Mouse (Mus musculus): ENCODE measurements at regions not wholly inside any gene's neighbourhood (a gene's known extent, or its start where the extent isn't known, plus 50 kb on each side); places are given as distances from the start of the nearest gene placed in this dataset.
A peak's percentile ranks its signal among the peaks of the same experiment; 100 is the strongest.
"Not testable (repeated sequence)": the region's sequence is repeated elsewhere in the genome, so short reads cannot be mapped to it uniquely, and the experiment has no call there.

DNA sequence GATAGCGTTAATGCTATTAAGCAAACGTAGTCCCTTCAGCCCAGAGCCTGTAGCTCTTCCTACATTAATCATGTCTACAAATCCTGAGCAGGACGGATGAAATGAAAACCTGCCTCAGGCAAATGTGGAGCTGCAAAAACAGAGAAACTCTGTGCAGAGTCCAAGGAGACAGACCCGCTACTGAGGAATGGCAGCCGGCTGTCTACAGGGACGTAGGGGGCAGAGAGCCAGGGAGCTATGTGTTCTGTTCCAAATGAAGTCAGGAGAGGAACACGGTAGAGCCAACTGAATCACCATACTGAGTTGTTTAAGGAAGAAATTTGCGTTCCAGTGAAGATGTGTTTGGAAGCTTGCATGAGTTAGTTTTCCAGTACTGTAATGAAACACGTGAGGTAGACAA is 217.3 kb downstream of the Matn1 start:
- no peak for DNase-seq

DNA sequence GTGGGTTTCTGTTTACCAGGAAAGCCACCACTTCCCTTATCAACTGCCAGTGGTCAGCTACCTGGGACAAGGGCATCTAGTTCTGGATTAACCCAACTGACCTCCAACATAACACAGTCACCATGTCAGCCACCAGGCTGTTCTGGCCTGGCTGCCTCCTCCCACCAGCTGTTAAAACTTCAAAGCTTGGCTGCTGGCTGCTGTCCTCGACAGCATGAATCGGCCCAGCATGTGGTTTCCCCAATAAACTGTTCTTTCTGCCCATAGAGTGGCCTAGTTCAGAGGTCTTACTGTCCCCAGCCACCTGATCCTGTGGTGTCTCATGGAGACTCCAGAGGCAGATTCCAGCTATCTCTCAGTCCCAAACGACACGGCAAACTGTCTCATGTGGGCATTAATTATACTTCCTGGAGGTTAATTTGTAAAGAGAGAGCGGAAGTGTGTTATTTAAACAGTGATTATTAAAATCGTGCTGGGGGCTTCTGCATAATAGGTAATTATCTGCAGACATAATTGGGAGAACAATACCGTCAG is 219.7 kb downstream of the Matn1 start:
- peak; percentile 37 for DNase-seq

DNA sequence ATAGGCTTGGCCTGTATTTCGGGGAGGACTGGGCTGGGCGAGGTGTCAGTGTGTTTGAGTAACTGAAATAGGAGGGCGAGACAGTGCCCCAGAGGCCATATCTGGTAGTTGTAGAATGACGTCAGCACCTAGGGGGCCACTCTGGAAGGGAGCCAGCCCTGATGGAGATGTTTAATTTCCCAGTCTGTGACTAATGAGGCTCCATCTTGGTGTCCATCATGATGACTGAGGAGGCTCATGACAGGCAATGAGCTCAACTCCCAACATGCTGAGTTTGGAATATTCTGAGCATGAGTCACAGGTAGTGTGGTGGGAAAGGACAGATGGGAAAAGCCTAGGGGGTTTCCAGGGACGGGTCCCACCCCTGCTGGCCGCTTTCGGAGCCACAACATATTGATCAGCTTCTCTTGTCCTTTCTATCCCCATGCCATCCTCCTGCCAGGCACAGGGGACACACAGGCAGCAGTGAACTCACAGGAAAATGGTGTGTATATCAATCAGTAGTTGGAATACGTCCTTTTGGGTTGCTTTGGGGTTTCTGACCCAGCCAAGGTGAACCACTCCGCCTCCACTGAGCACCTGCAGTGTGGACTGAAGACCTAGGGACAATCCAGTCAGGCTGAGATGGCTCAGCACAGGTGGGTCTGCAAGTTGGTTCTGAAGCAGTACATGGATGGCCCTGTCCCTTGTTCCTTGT is 222.5 kb downstream of the Matn1 start:
- no peak for DNase-seq

GRCm38 (mm10) chr4:131167921-131168320 is 223.7 kb downstream of the Matn1 start:
- DNase-seq, result no peak

DNA sequence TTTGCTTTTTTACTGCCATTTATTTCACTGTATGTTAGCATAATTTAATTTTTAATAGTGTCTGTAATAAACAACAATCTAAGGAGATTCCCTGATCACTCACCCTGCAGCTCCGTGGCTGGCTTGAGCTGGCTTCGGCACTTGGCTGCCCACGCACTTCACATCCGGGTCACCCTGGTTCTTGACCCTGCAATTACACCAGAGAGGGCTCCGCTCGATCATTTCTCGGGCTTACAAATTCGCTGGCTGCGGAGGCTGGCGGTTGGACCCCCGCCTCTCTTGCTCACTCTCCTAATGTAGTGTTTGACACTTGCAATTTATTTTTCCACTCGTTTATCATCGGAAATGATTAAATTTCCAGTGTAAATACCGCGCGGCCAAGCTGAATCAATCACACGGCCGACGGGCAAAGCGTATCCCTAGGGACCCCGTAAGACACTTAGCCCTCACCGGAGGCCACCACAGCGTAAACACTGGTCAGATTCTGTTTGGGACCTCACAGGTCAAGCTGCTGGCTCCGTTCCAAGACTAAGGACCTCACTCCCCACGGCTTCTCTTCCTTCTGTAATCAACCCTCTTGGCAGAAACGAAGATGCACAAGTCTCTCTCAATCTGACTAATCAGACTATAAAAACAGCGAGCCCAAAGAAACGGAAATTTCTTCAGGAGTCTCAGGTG is 229.7 kb downstream of the Matn1 start:
- peak; percentile 39 for DNase-seq

- peak; percentile 33 for DNase-seq
Measured at GRCm38 (mm10) chr4:131176701-131177100, 232.5 kb downstream of the Matn1 start.

DNA sequence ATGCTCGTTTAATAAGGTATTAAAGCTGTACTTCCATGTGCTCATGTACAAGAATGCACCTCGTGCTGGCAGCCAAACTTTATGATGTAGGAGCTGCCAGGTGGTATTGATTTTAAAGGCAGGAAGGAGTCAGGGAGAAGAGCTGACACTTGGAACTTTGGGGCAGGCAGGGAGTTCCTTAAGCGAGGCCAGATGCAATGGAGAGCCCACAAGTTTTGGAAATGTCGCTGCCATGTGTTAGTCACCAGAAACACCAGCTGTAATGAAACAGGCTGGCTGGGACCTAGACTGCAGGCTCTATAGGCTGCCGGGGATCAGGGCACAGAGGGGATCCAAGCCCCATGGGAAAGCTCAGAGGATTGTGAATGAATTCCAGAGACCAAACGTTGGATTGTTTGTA is 233.7 kb downstream of the Matn1 start:
- DNase-seq, result peak; percentile 69

DNA sequence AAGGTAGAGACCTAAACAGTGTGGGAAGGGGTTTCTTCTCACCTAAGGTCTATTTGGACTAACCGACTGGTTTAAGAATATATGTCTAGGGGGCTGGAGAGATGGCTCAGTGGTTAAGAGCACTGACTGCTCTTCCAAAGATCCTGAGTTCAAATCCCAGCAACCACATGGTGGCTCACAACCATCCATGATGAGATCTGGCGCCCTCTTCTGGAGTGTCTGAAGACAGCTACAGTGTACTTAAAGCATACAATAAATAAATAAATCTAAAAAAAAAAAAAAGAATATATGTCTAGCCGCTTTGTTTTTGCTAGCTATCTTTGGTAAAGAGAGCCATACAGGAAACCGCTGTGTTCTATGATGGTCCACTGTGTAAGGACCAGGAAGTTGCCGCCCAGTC is 234.5 kb downstream of the Matn1 start:
- DNase-seq, result not testable (repeated sequence)

DNA sequence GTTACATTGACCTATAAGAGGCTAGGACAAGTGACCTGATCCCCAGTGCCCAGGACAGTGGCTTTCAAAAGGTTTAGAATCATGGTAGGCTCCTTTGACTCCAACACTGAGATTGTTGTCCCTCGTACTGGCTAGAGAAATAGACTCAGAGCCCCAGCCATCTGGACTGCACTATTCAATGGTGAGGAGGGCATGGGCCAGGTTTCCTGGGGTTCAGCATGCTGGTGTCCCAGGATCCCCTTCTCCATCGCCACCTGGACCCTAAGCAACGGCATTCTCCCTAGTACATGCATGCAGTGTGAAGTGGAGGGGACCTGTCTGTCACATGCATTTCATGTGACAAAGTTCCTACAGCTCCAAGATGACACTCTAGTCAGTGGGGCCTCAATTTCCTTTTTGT is 243.9 kb downstream of the Matn1 start:
- DNase-seq, result no peak

GRCm38 (mm10) chr4:131191106-131191880 is 247.1 kb downstream of the Matn1 start:
- DNase-seq, result no peak

GRCm38 (mm10) chr4:131193900-131194419 is 249.8 kb downstream of the Matn1 start:
- DNase-seq, result no peak

GRCm38 (mm10) chr4:131196147-131196546 is 252.0 kb downstream of the Matn1 start:
- DNase-seq, result no peak

DNA sequence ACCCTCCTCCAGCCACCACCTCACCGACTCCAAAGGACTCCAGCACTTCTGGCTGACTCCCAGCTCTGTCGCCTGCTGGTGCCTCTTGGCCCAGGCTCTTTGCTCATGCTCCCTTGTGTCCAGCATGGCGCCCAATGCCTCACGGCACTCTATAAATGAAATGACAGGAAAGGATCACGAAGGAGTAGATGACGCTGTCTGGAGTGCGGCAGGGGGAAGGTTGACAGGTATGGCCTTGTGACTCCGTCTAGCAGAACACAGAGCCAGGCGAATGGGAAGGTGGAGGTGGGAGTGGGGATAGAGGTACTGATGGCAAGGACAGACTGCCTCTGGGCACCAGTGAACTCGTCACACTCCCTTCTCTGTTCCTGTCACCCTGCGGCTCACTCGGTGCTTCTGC is 259.5 kb downstream of the Matn1 start:
- DNase-seq, result no peak

- DNase-seq, result no peak
Measured at GRCm38 (mm10) chr4:131204722-131205121, 260.5 kb downstream of the Matn1 start.

- no peak for DNase-seq
Measured at GRCm38 (mm10) chr4:131205127-131205526, 260.9 kb downstream of the Matn1 start.

GRCm38 (mm10) chr4:131205685-131206084 is 261.5 kb downstream of the Matn1 start:
- no peak for DNase-seq

DNA sequence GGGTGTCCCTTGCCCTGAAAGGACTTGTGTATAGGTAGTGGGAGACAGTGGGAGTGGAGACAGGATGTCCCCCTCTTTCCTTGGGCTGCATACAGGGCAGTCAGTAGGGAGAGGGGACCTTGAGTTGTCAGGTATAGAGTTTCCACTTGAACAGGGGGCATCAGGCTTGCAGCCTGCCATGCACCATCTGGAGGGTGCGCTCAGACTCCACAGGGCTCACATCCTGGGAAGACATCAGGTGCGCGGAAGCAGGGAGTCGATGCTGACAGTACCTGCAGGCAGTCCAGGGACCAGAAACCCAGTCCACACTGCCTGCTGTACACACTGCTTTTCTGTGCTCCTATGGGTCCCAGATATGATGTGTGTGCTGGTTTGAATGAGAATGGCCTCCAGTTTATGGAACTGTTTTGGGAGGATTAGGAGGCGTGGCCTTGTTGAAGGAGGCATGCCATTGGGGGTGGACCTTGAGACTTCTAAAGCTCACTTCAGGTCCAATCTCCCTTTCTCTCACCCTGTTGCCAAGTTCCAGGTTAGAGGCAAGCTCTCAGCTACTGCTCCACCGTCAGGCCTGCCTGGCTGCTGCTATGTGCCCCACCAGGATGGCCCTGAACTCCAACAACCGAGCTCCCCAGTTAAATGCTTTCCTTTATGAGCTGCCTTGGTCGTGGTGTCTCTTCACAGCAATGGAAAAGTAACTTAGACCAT is 262.1 kb downstream of the Matn1 start:
- DNase-seq, result no peak

DNA sequence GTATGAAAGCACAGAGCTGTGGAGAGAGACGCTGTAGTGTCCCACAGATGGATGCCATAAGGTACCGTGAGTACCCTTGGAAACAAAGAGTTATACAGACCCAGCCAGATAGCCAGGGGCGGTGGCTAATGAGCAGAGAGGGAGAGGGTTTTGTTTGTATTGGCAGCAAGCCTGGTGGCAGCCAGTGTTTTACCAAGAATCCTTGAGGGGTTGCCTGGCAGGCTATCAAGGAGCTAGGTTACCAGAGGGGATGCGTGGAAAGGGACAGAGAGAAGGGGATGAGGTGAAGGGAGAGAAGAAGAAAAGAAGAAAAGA is 262.7 kb downstream of the Matn1 start:
- no peak for DNase-seq

DNA sequence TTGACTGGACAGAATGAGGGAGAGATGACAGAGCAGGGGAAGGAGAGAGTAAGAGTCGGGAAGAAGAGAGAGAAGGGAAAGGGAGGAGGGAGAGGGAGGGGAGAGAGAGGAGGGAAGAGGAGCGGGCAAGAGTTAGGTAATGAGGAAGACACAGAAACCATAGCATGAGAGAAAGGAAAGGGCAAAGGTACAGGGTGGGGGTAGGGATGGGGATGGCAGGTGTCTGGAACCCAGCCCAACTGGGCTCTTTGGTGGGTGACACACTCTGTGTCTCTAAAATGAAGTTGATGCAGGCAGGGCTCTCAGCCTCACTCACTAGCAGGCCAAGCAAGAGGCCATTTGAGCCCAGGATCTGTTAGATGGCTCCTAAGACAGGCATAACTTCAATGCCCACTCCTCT is 263.1 kb downstream of the Matn1 start:
- no peak for DNase-seq

DNA sequence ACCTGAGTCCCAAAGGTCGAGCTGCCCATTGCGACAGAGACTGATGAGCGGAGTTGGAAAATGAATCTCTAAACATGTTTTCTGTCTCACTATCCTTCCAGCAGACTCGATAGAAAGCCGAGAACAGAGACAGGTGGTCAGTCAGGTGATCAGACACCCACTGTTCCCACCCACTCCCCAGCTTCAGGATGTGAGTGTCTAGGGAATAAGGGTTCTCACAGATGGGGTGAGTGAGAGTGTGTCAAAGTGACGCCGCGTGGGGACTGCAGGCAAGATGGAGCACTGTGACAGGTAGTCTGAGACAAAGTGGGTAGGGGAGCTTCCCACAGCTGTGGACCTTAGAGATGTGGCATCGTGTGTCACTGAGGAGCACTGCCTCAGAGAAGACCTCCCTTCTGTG is 264.0 kb downstream of the Matn1 start:
- no peak for DNase-seq

DNA sequence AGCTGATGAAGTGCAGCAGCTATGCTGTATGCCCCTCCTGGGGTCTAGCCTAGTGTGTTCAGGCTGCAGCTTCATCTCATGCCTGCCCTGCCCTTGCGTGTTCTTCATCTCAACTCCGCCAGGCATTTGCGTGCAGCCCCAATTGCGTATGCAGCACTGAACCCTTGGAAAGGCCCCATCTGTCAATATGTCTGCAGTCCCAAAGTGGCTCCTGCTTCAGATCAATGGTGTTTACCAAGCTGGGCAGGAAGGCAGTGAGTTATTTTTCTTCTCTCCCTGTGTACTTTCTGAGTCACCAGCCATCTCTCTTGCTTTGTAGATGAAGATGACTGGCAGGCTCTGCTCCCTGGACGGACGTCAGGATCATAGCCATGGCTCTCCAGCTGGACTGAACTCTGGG is 264.5 kb downstream of the Matn1 start:
- no peak for DNase-seq

DNA sequence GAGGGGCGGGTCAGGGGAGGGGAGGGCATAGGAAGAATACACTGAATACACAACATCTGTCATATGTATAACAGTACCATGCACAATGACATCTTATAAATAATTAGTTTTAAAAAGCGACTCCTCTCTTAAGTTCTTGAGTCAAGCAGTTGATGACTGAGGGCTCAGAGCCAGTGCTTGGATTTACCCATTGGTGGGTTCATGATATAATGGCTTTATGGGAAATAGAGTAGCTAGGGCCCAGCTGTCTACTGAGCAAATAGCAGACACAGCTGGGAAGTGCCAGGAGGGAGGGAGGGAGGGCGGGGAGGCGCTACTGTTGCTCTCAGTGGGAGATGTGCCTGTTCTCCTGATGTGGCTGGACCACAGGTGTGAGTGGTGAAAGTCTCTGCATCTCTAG is 268.5 kb downstream of the Matn1 start:
- DNase-seq, result no peak

DNA sequence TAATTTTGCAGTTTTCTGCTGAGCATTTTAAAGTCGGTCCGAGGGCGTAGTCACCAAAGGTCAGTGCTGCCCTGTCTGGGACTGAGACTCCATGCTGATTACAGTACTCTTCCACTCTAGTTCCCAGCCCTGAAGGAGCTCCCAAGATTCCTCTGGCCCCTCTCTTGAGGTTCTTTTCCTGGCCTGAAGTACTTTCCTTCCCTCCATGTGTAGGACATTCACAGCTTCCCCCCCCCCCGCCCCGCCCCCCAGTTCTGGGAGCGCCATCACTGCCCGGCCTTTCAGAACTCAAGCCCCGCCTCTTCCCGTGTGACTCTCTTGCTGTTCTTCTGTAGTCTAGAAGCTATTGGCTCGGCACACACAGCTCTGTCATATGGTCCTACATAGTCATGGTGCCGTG is 271.5 kb downstream of the Matn1 start:
- no peak for DNase-seq

All from embryo, embryonic 11 days (tissue).